Mouse (Mus musculus) brain, embryonic 14.5 days (tissue): Measurements from ENCODE around the gene Chst3.

Experiments
- CTCF ChIP-seq: fragments of 200-500 bp; IDR thresholded peaks from 2 replicates; pipeline ENCODE4 v1.5.1; 2012; ENCODE audit warnings: inconsistent platforms, mild to moderate bottlenecking, moderate library complexity, borderline replicate concordance; ENCODE audit not compliant: insufficient read depth, insufficient read length; ENCODE audit errors: extremely low read depth
- POLR2A ChIP-seq: fragments of 200-500 bp; IDR thresholded peaks from 2 replicates; pipeline ENCODE4 v1.6.1; 2012; ENCODE audit warnings: mild to moderate bottlenecking, inconsistent platforms, borderline replicate concordance; ENCODE audit not compliant: poor library complexity, insufficient read depth, insufficient read length, severe bottlenecking; ENCODE audit errors: extremely low read depth

GRCm38 (mm10) chr10:60172306-60172705 lies 46.8 kb downstream of the Chst3 start:
- TF ChIP-seq CTCF (no peak), POLR2A (no peak)
